Mouse (Mus musculus) MEL (cell line): ENCODE data around the gene Zfp933. TPM values are rescaled to one million over a fixed set of nuclear protein-coding genes. Genes with fewer than 3 reads are reported as not detected.

ENCODE experiments used
- DNase-seq: peaks from one replicate; pipeline ENCODE4 v3.0.0; 2011; ENCODE audit warnings: low read depth, low spot score
- H3K27ac ChIP-seq: 2 replicates; pipeline ENCODE4 v1.5.1; 2012; ENCODE audit warnings: low read depth, mild to moderate bottlenecking, control low read depth, low read length, moderate library complexity; ENCODE audit not compliant: control insufficient read depth
- H3K27me3 ChIP-seq, 2 experiments: fragments of 150-350 bp in 1 of 2; sonication (generic) in 1 of 2; 2 replicates each; pipeline ENCODE4 v1.6.1; 2012; ENCODE audit warnings: low read length in 2 of 2, mild to moderate bottlenecking in 2 of 2, improper control_type of control experiment in 1 of 2, moderate library complexity in 1 of 2; ENCODE audit not compliant: insufficient read depth in 2 of 2, control insufficient read depth in 1 of 2
- H3K36me3 ChIP-seq, 2 experiments: 2 replicates each; pipeline ENCODE4 v1.6.1; 2012 to 2014; ENCODE audit warnings: low read length in 2 of 2, improper control_type of control experiment in 1 of 2, inconsistent platforms in 1 of 2, mild to moderate bottlenecking in 1 of 2; ENCODE audit not compliant: insufficient read depth in 2 of 2, control insufficient read depth in 1 of 2
- H3K4me1 ChIP-seq, 2 experiments: fragments of 150-350 bp in 1 of 2; sonication (generic) in 1 of 2; 2 replicates each; pipeline ENCODE4 v1.6.1; 2012; ENCODE audit warnings: low read length in 2 of 2, improper control_type of control experiment in 1 of 2, mild to moderate bottlenecking in 1 of 2; ENCODE audit not compliant: insufficient read depth in 2 of 2, control insufficient read depth in 1 of 2
- H3K4me3 ChIP-seq, 2 experiments: fragments of 150-350 bp in 1 of 2; sonication (generic) in 1 of 2; 2 replicates each; pipeline ENCODE4 v1.5.1; 2012; ENCODE audit warnings: low read depth in 2 of 2, low read length in 2 of 2, mild to moderate bottlenecking in 2 of 2, moderate library complexity in 2 of 2, control low read depth in 1 of 2, improper control_type of control experiment in 1 of 2; ENCODE audit not compliant: control insufficient read depth in 1 of 2, insufficient read depth in 1 of 2
- H3K79me2 ChIP-seq: 2 replicates; pipeline ENCODE4 v1.6.1; 2012; ENCODE audit warnings: mild to moderate bottlenecking, low read length, moderate library complexity; ENCODE audit not compliant: control insufficient read depth, poor library complexity, insufficient read depth
- H3K9ac ChIP-seq: 2 replicates; pipeline ENCODE4 v1.6.1; 2012; ENCODE audit warnings: low read depth, mild to moderate bottlenecking, control low read depth, low read length, moderate library complexity; ENCODE audit not compliant: control insufficient read depth, poor library complexity, severe bottlenecking
- H3K9me3 ChIP-seq: fragments of 150-350 bp; sonication (generic); replicated peaks from 2 replicates; pipeline ENCODE4 v1.6.1; 2012; ENCODE audit warnings: mild to moderate bottlenecking, low read length, improper control_type of control experiment, moderate library complexity; ENCODE audit not compliant: insufficient read depth
- CHD1 ChIP-seq: IDR thresholded peaks from 2 replicates; pipeline ENCODE4 v1.6.1; 2012; ENCODE audit warnings: low read depth, mild to moderate bottlenecking, inconsistent platforms, low read length, improper control_type of control experiment
- CHD2 ChIP-seq: IDR thresholded peaks from 2 replicates; pipeline ENCODE4 v1.6.1; 2011; ENCODE audit warnings: low read length, improper control_type of control experiment
- CTCF ChIP-seq, 3 experiments: IDR thresholded peaks in 2 of 3; conservative IDR thresholded peaks in 1 of 3; 2 replicates each; pipeline ENCODE4 v1.5.1; 2011 to 2012; ENCODE audit warnings: low read length in 3 of 3, low read depth in 2 of 3, mild to moderate bottlenecking in 2 of 3, improper control_type of control experiment in 1 of 3, inconsistent platforms in 1 of 3, mixed read lengths in 1 of 3, moderate library complexity in 1 of 3; ENCODE audit not compliant: control insufficient read depth in 1 of 3, insufficient read depth in 1 of 3, poor library complexity in 1 of 3, severe bottlenecking in 1 of 3
- ETS1 ChIP-seq: IDR thresholded peaks from 2 replicates; pipeline ENCODE4 v1.6.1; 2012; ENCODE audit warnings: low read depth, mild to moderate bottlenecking, inconsistent platforms, low read length, improper control_type of control experiment, moderate library complexity
- GABPA ChIP-seq: IDR thresholded peaks from 2 replicates; pipeline ENCODE4 v1.6.1; 2012; ENCODE audit warnings: low read depth, mild to moderate bottlenecking, inconsistent platforms, low read length, improper control_type of control experiment, moderate library complexity
- HCFC1 ChIP-seq: IDR thresholded peaks from 2 replicates; pipeline ENCODE4 v1.6.1; 2012; ENCODE audit warnings: low read depth, mild to moderate bottlenecking, inconsistent platforms, low read length, improper control_type of control experiment, moderate library complexity
- KAT2A ChIP-seq: conservative IDR thresholded peaks from 2 replicates; pipeline ENCODE4 v1.6.1; 2012; ENCODE audit warnings: low read depth, low read length, improper control_type of control experiment, inconsistent platforms
- MAX ChIP-seq: IDR thresholded peaks from 2 replicates; pipeline ENCODE4 v1.6.1; 2011; ENCODE audit warnings: low read length, improper control_type of control experiment
- MAZ ChIP-seq: IDR thresholded peaks from 2 replicates; pipeline ENCODE4 v1.6.1; 2012; ENCODE audit warnings: low read depth, mild to moderate bottlenecking, inconsistent platforms, low read length, improper control_type of control experiment
- MXI1 ChIP-seq: IDR thresholded peaks from 2 replicates; pipeline ENCODE4 v1.6.1; 2011; ENCODE audit warnings: mild to moderate bottlenecking, low read depth, low read length, improper control_type of control experiment
- MYB ChIP-seq: IDR thresholded peaks from 2 replicates; pipeline ENCODE4 v1.6.1; 2011; ENCODE audit warnings: mild to moderate bottlenecking, low read depth, low read length, improper control_type of control experiment
- NRF1 ChIP-seq: IDR thresholded peaks from 2 replicates; pipeline ENCODE4 v1.6.1; 2014; ENCODE audit warnings: low read depth, mild to moderate bottlenecking, inconsistent platforms, low read length, improper control_type of control experiment, moderate library complexity; ENCODE audit not compliant: poor library complexity, insufficient read depth, severe bottlenecking
- RAD21 ChIP-seq: IDR thresholded peaks from 2 replicates; pipeline ENCODE4 v1.6.1; 2011; ENCODE audit warnings: mild to moderate bottlenecking, low read depth, low read length, improper control_type of control experiment
- RCOR1 ChIP-seq: IDR thresholded peaks from 2 replicates; pipeline ENCODE4 v1.6.1; 2012; ENCODE audit warnings: low read depth, mild to moderate bottlenecking, inconsistent platforms, low read length, improper control_type of control experiment
- SIN3A ChIP-seq: IDR thresholded peaks from 2 replicates; pipeline ENCODE4 v1.6.1; 2012; ENCODE audit warnings: low read length, improper control_type of control experiment, inconsistent platforms
- TAL1 ChIP-seq: IDR thresholded peaks from 2 replicates; pipeline ENCODE4 v1.6.1; 2012; ENCODE audit warnings: mild to moderate bottlenecking, inconsistent platforms, low read length, moderate library complexity, mixed read lengths
- TBP ChIP-seq: IDR thresholded peaks from 2 replicates; pipeline ENCODE4 v1.8.0; 2011; ENCODE audit warnings: low read depth, low read length, improper control_type of control experiment
- UBTF ChIP-seq: IDR thresholded peaks from 2 replicates; pipeline ENCODE4 v1.6.1; 2012; ENCODE audit warnings: low read depth, mild to moderate bottlenecking, inconsistent platforms, low read length, improper control_type of control experiment, moderate library complexity, borderline replicate concordance; ENCODE audit not compliant: insufficient read depth
- USF1 ChIP-seq: IDR thresholded peaks from 2 replicates; pipeline ENCODE4 v1.6.1; 2014; ENCODE audit warnings: low read depth, mild to moderate bottlenecking, inconsistent platforms, low read length, improper control_type of control experiment, moderate library complexity
- USF2 ChIP-seq, 2 experiments: IDR thresholded peaks; 2 replicates each; pipeline ENCODE4 v1.6.1; 2011 to 2012; ENCODE audit warnings: improper control_type of control experiment in 2 of 2, low read length in 2 of 2, borderline replicate concordance in 1 of 2, inconsistent platforms in 1 of 2, low read depth in 1 of 2, mild to moderate bottlenecking in 1 of 2; ENCODE audit not compliant: insufficient read depth in 1 of 2
- ZMIZ1 ChIP-seq: IDR thresholded peaks from 2 replicates; pipeline ENCODE4 v1.6.1; 2012; ENCODE audit warnings: low read depth, mild to moderate bottlenecking, inconsistent platforms, low read length, improper control_type of control experiment, moderate library complexity
- ZNF384 ChIP-seq: IDR thresholded peaks from 2 replicates; pipeline ENCODE4 v1.6.1; 2012; ENCODE audit warnings: low read depth, mild to moderate bottlenecking, inconsistent platforms, low read length, improper control_type of control experiment
- polyA plus RNA-seq, 2 experiments: library from polyadenylated mRNA; stranded (reverse) in 1 of 2; unstranded in 1 of 2; fragments of >175 nt in 1 of 2; fragments of >200 nt in 1 of 2; gene quantifications; 2 replicates each; pipeline versions ENCODE4 v1.2.1 to v1.2.4; 2012; ENCODE audit warnings: low replicate concordance in 2 of 2, low read depth in 1 of 2; ENCODE audit not compliant: insufficient read length in 2 of 2, insufficient read depth in 1 of 2, missing spikeins in 1 of 2
- total RNA-seq: library from RNA; depleted of rRNA; stranded (reverse); fragments of 300-350 nt; gene quantifications from 2 replicates; pipeline ENCODE4 v1.2.3, GENCODE M21; 2012

Zfp933 gene
- total and polyA plus RNA-seq, 3 experiments: 4.0 to 353 (median 4.7) TPM

DNA sequence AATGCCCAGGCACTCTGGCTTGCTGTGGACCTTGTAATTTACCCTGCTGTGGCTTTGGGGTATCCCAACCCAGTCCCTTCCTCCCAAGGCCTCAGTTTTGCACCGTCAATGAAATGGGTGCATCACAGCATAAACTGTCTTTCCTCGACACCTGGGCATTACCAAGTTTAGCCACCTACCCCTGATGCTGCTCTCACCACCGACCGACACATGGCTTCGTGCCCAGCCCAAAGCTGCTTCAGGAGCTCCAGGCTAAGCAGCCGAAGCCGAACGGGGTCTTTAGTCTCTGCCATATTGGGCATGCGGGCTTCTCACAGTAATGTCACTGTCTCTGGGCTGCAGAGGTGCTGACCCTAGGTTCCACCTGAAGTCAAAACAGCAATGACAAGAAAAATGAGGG, 17.9 kb upstream of the Zfp933 start:
- Histone ChIP-seq H3K36me3 (no peaks in the 10 kb centered on the region; a peak in 1 of 4 replicates), H3K9me3 (no peaks in the 10 kb centered on the region), H3K27ac (no peak overlapping the region), H3K27me3 (no peaks in the 10 kb centered on the region), H3K4me3 (no peak overlapping the region), H3K79me2 (peaks cover 18% of the 10 kb centered on the region), H3K4me1 (peaks cover 5 to 14% of the 10 kb centered on the region in 2 experiments; a peak in 3 of 4 replicates), H3K9ac (no peak overlapping the region)
- DNase-seq: no peak
- TF ChIP-seq MYB (no peak), CHD1 (no peak), MXI1 (no peak)

GRCm38 (mm10) chr4:147865651-147866050, 17.5 kb upstream of the Zfp933 start:
- Histone ChIP-seq H3K9me3 (no peaks in the 10 kb centered on the region), H3K4me3 (no peak overlapping the region), H3K27ac (no peak overlapping the region), H3K4me1 (peaks cover 5 to 14% of the 10 kb centered on the region in 2 experiments; a peak in 3 of 4 replicates), H3K36me3 (no peaks in the 10 kb centered on the region; a peak in 1 of 4 replicates), H3K27me3 (no peaks in the 10 kb centered on the region), H3K9ac (no peak overlapping the region), H3K79me2 (peaks cover 18% of the 10 kb centered on the region)
- TF ChIP-seq CHD1: no peak
- TF ChIP-seq RAD21: no peak
- TF ChIP-seq TAL1: no peak
- no peak for TF ChIP-seq RCOR1
- no peak for TF ChIP-seq USF1
- no peak for TF ChIP-seq KAT2A
- DNase-seq: no peak

GRCm38 (mm10) chr4:147862051-147862450, 13.9 kb upstream of the Zfp933 start:
- TF ChIP-seq MYB: no peak
- no peak for TF ChIP-seq TBP
- TF ChIP-seq CHD1: no peak
- TF ChIP-seq HCFC1: no peak
- no peak for TF ChIP-seq SIN3A
- TF ChIP-seq USF2 (IDR thresholded peaks at IDR 0.05; ENCODE audit: borderline replicate concordance in 1 of 2, insufficient read depth in 1 of 2, low read depth in 1 of 2, low read length in 2 of 2): no peak
- TF ChIP-seq MAZ: no peak
- TF ChIP-seq ETS1: no peak
- no peak for TF ChIP-seq CTCF (IDR thresholded peaks at IDR 0.05 in 2 of 3, conservative IDR thresholded peaks at IDR 0.05 in 1 of 3; ENCODE audit: control insufficient read depth in 1 of 3, insufficient read depth in 1 of 3, low read depth in 2 of 3, low read length in 3 of 3, poor library complexity in 1 of 3, severe bottlenecking in 1 of 3)
- no peak for TF ChIP-seq CHD2
- no peak for TF ChIP-seq ZNF384
- no peak for TF ChIP-seq NRF1
- TF ChIP-seq USF1: no peak
- TF ChIP-seq GABPA: no peak
- TF ChIP-seq UBTF: no peak
- TF ChIP-seq MAX: no peak
- TF ChIP-seq ZMIZ1: no peak
- Histone ChIP-seq H3K9me3 (no peaks in the 10 kb centered on the region), H3K9ac (no peak overlapping the region), H3K79me2 (no peaks in the 10 kb centered on the region), H3K27ac (no peak overlapping the region), H3K27me3 (no peaks in the 10 kb centered on the region), H3K4me1 (peaks cover 0 to under 1% of the 10 kb centered on the region in 2 experiments; a peak in 1 of 4 replicates), H3K36me3 (no peaks in the 10 kb centered on the region; a peak in 1 of 4 replicates), H3K4me3 (no peak overlapping the region)
- no peak for DNase-seq
